ENCODE assay signal across 12 mouse cellular contexts in genomic region chr5:116571232-116571861, GRCm38 (mm10). TPM values are rescaled to one million over a fixed set of nuclear protein-coding genes. Genes with fewer than 3 reads are reported as not detected.
A peak's percentile ranks its signal among the peaks of the same experiment; 100 is the strongest.
DNase-seq lines count a peak whose midpoint lies in the region; ATAC-seq and TF ChIP-seq lines count a peak whose summit lies in the region.
"Had no signal": no experiment of that assay in that cellular context is flagged by ENCODE, and none has a peak within 500 bp of the region (broad histone marks: within the 10 kb centered on the region; RNA-seq: fewer than 3 reads in every experiment).

No protein-coding gene starts in this region.

- ATAC-seq in embryonic facial prominence, embryonic 11.5 days (replicated peaks; ENCODE audit: insufficient number of reproducible peaks, low FRiP score, low TSS enrichment, low read depth), result peak; percentile 75
- ATAC-seq in hindbrain, postnatal 0 days, result peak; percentile 63
- ATAC-seq in neural tube, embryonic 14.5 days (ENCODE audit: low read depth), result no peak; the same call in 1 of the 2 replicates
- no peak for ATAC-seq in liver, postnatal 0 days
- ATAC-seq in stomach, postnatal 0 days (ENCODE audit: low FRiP score, low TSS enrichment), result no peak
- ATAC-seq in erythroid progenitor cell, adult 5-6 weeks (replicated peaks; ENCODE audit: low FRiP score, poor library complexity, severe bottlenecking), result no peak

- no peak overlapping the region for H3K27ac ChIP-seq in embryonic facial prominence, embryonic 11.5 days (replicated peaks; ENCODE audit: low read depth, low read length)
- H3K27ac ChIP-seq in hindbrain, postnatal 0 days, result peak overlapping the region; percentile 51
- H3K27ac ChIP-seq in neural tube, embryonic 14.5 days (ENCODE audit: low read depth, low read length), result no peak overlapping the region; the same call in 1 of the 2 replicates
- no peak overlapping the region for H3K27ac ChIP-seq in liver, postnatal 0 days (ENCODE audit: low read depth)
- H3K27ac ChIP-seq in stomach, postnatal 0 days (replicated peaks), result no peak overlapping the region
- H3K27ac ChIP-seq: heart, embryonic 15.5 days; liver, embryonic 15.5 days had no signal

- H3K4me1 ChIP-seq in embryonic facial prominence, embryonic 11.5 days (ENCODE audit: control insufficient read depth, insufficient read depth, low read length), result no peaks in the 10 kb centered on the region; the same call in 1 of the 2 replicates
- H3K4me1 ChIP-seq in hindbrain, postnatal 0 days (ENCODE audit: insufficient read depth, low read length), result peaks cover 10% of the 10 kb centered on the region; the same call in 1 of the 2 replicates
- H3K4me1 ChIP-seq in neural tube, embryonic 14.5 days (ENCODE audit: control insufficient read depth, insufficient read depth, low read length), result peaks cover 21% of the 10 kb centered on the region
- no peaks in the 10 kb centered on the region for H3K4me1 ChIP-seq in liver, postnatal 0 days (ENCODE audit: insufficient read depth)
- H3K4me1 ChIP-seq in stomach, postnatal 0 days (replicated peaks; ENCODE audit: control insufficient read depth, insufficient read depth), result no peaks in the 10 kb centered on the region
- H3K4me1 ChIP-seq: heart, embryonic 15.5 days; liver, embryonic 15.5 days had no signal

- WGBS in embryonic facial prominence, embryonic 11.5 days, result 14% methylated on average over 22 of the region's 22 CpGs
- 15% methylated on average over 22 of the region's 22 CpGs for WGBS in hindbrain, postnatal 0 days
- WGBS in neural tube, embryonic 14.5 days, result 11% methylated on average over 22 of the region's 22 CpGs
- whole genome bisulfite sequencing in liver, postnatal 0 days (ENCODE audit: insufficient replicate concordance), result 18% methylated on average over 22 of the region's 22 CpGs
- 22% methylated on average over 22 of the region's 22 CpGs for WGBS in stomach, postnatal 0 days

- H3K4me3 ChIP-seq in embryonic facial prominence, embryonic 11.5 days (ENCODE audit: low read depth, low read length), result no peak overlapping the region
- H3K4me3 ChIP-seq in hindbrain, postnatal 0 days (ENCODE audit: low read length), result no peak overlapping the region
- H3K4me3 ChIP-seq in neural tube, embryonic 14.5 days (ENCODE audit: low read depth, low read length), result no peak overlapping the region
- H3K4me3 ChIP-seq in liver, postnatal 0 days (ENCODE audit: low read depth, low read length), result no peak overlapping the region
- H3K4me3 ChIP-seq in stomach, postnatal 0 days (ENCODE audit: low read depth, low read length), result no peak overlapping the region
- H3K4me3 ChIP-seq: erythroblast, embryonic 14.5 days; heart, embryonic 15.5 days; liver, embryonic 15.5 days; myocyte had no signal

- no peak overlapping the region for H3K9ac ChIP-seq in embryonic facial prominence, embryonic 11.5 days (replicated peaks; ENCODE audit: low read length)
- no peak overlapping the region for H3K9ac ChIP-seq in hindbrain, postnatal 0 days (replicated peaks; ENCODE audit: low read length)
- H3K9ac ChIP-seq in neural tube, embryonic 14.5 days (replicated peaks; ENCODE audit: low read depth, low read length), result 0 out of 2 replicates have a peak overlapping the region, but pooled peaks have one; percentile 28
- H3K9ac ChIP-seq in liver, postnatal 0 days (replicated peaks), result no peak overlapping the region
- no peak overlapping the region for H3K9ac ChIP-seq in stomach, postnatal 0 days (ENCODE audit: low read length)
- H3K9ac ChIP-seq: heart, embryonic 15.5 days; liver, embryonic 15.5 days had no signal

- no peak for TF ChIP-seq EP300 in liver, postnatal 0 days (IDR thresholded peaks at IDR 0.05; ENCODE audit: low read depth)
- TF ChIP-seq EP300 in stomach, postnatal 0 days (optimal IDR thresholded peaks at IDR 0.05), result no peak

- H3K9me3 ChIP-seq in embryonic facial prominence, embryonic 11.5 days (replicated peaks; ENCODE audit: control insufficient read depth, low read length), result no peaks in the 10 kb centered on the region
- no peaks in the 10 kb centered on the region for H3K9me3 ChIP-seq in hindbrain, postnatal 0 days (ENCODE audit: low read length)
- H3K9me3 ChIP-seq in neural tube, embryonic 14.5 days (ENCODE audit: control insufficient read depth, low read length), result no peaks in the 10 kb centered on the region
- H3K9me3 ChIP-seq in liver, postnatal 0 days (ENCODE audit: low read length), result no peaks in the 10 kb centered on the region
- H3K9me3 ChIP-seq in stomach, postnatal 0 days (ENCODE audit: control insufficient read depth, low read length), result no peaks in the 10 kb centered on the region
- H3K9me3 ChIP-seq: heart, embryonic 15.5 days; liver, embryonic 15.5 days had no signal

- TF ChIP-seq CTCF in hindbrain, postnatal 0 days (IDR thresholded peaks at IDR 0.05; ENCODE audit: low read depth), result no peak
- TF ChIP-seq CTCF in liver, postnatal 0 days (IDR thresholded peaks at IDR 0.05; ENCODE audit: low read depth), result no peak
- no peak for TF ChIP-seq CTCF in stomach, postnatal 0 days (IDR thresholded peaks at IDR 0.05; ENCODE audit: low read depth)

- H3K27me3 ChIP-seq in embryonic facial prominence, embryonic 11.5 days (ENCODE audit: control insufficient read depth, insufficient read depth, low read length), result no peaks in the 10 kb centered on the region
- H3K27me3 ChIP-seq in hindbrain, postnatal 0 days (ENCODE audit: insufficient read depth, low read length), result no peaks in the 10 kb centered on the region
- no peaks in the 10 kb centered on the region for H3K27me3 ChIP-seq in neural tube, embryonic 14.5 days (ENCODE audit: control insufficient read depth, insufficient read depth, low read length)
- H3K27me3 ChIP-seq in liver, postnatal 0 days (ENCODE audit: insufficient read depth, low read length), result no peaks in the 10 kb centered on the region
- no peaks in the 10 kb centered on the region for H3K27me3 ChIP-seq in stomach, postnatal 0 days (ENCODE audit: control insufficient read depth, insufficient read depth, low read length)

- DNase-seq in adrenal gland, postnatal 10 days, result peak; percentile 24
- no peak for DNase-seq in adrenal gland, adult 8-10 months
- DNase-seq in embryonic facial prominence, embryonic 11.5 days (ENCODE audit: low spot score), result peak; percentile 57
- peak; percentile 75 for DNase-seq in hindbrain, postnatal 0 days (ENCODE audit: low spot score)
- DNase-seq in liver, postnatal 0 days, result no peak
- DNase-seq in stomach, postnatal 0 days (ENCODE audit: low spot score), result no peak

- H3K4me2 ChIP-seq in embryonic facial prominence, embryonic 11.5 days (ENCODE audit: low read depth, low read length), result no peak overlapping the region
- 0 out of 2 replicates have a peak overlapping the region, but pooled peaks have one; percentile 7 for H3K4me2 ChIP-seq in hindbrain, postnatal 0 days (ENCODE audit: low read depth, low read length)
- H3K4me2 ChIP-seq in neural tube, embryonic 14.5 days (ENCODE audit: low read depth, low read length), result no peak overlapping the region
- no peak overlapping the region for H3K4me2 ChIP-seq in liver, postnatal 0 days (ENCODE audit: low read depth, low read length)
- H3K4me2 ChIP-seq in stomach, postnatal 0 days (replicated peaks; ENCODE audit: low read depth), result no peak overlapping the region
- H3K4me2 ChIP-seq: heart, embryonic 15.5 days; liver, embryonic 15.5 days had no signal

- H3K36me3 ChIP-seq in embryonic facial prominence, embryonic 11.5 days (replicated peaks; ENCODE audit: control insufficient read depth, insufficient read depth, low read depth, low read length), result no peaks in the 10 kb centered on the region
- no peaks in the 10 kb centered on the region for H3K36me3 ChIP-seq in hindbrain, postnatal 0 days (ENCODE audit: insufficient read depth, low read length)
- H3K36me3 ChIP-seq in neural tube, embryonic 14.5 days (ENCODE audit: control insufficient read depth, insufficient read depth, low read length), result no peaks in the 10 kb centered on the region
- no peaks in the 10 kb centered on the region for H3K36me3 ChIP-seq in liver, postnatal 0 days (replicated peaks; ENCODE audit: insufficient read depth, low read length)
- no peaks in the 10 kb centered on the region for H3K36me3 ChIP-seq in stomach, postnatal 0 days (ENCODE audit: control insufficient read depth, insufficient read depth, low read length)
- H3K36me3 ChIP-seq: heart, embryonic 15.5 days; liver, embryonic 15.5 days had no signal

RNA-seq across cellular contexts. Expression of gene Srrm4, which starts 20.3 kb away (rescaled TPM):
- 1 to 10 TPM; 2.8 to 2.9 TPM for total RNA-seq in adrenal gland, postnatal 10 days (2021)
- total RNA-seq in adrenal gland, adult 8-10 months (2022), result 1 to 10 TPM; 1.3 to 2.7 (median 2.3) TPM
- polyA plus RNA-seq in embryonic facial prominence, embryonic 11.5 days (2014; fragmentation: Nextera tagmentation; extraction: Ambion mirVana), result 3.4 and 4.2 TPM in 2 replicates
- 5.9 and 6.6 TPM in 2 replicates for total RNA-seq in hindbrain, postnatal 0 days (2014; rRNA removed)
- polyA plus RNA-seq in hindbrain, postnatal 0 days (2015; fragmentation: Nextera tagmentation; extraction: Ambion mirVana), result 11.8 and 12.5 TPM in 2 replicates
- 20.8 and 22.9 TPM in 2 replicates for polyA plus RNA-seq in neural tube, embryonic 14.5 days (2014; fragmentation: Nextera tagmentation; extraction: Ambion mirVana)
- polyA plus RNA-seq in liver, postnatal 0 days (2015; fragmentation: Nextera tagmentation; extraction: Ambion mirVana), result 0.65 and 1.0 TPM in 2 replicates
- 0.45 and 0.48 TPM in 2 replicates for polyA plus RNA-seq in stomach, postnatal 0 days (2015; fragmentation: Nextera tagmentation; extraction: Ambion mirVana)
- total RNA-seq in erythroid progenitor cell, adult 5-6 weeks (2015; ENCODE audit: low replicate concordance), result not detected in 2 replicates
- not detected in 2 replicates for total RNA-seq in erythroid progenitor cell, adult 5-6 weeks (2017; ENCODE audit: low replicate concordance)
- polyA plus RNA-seq: erythroblast, embryonic 14.5 days had no signal

Comparison
In these comparisons a context has a peak if more than half of its experiments do, and no peak if none do; other contexts are left out.
1. DNase-seq: peak in adrenal gland, postnatal 10 days (single experiment), embryonic facial prominence, embryonic 11.5 days (single experiment) and hindbrain, postnatal 0 days (single experiment); none in adrenal gland, adult 8-10 months (single experiment), liver, postnatal 0 days (single experiment) and stomach, postnatal 0 days (single experiment).
2. ATAC-seq: peak in embryonic facial prominence, embryonic 11.5 days (single experiment) and hindbrain, postnatal 0 days (single experiment); none in neural tube, embryonic 14.5 days (single experiment), liver, postnatal 0 days (single experiment), stomach, postnatal 0 days (single experiment) and erythroid progenitor cell, adult 5-6 weeks (single experiment).